12 mouse cellular contexts compared by ENCODE assay signal in genomic region chr2:75569756-75570155, GRCm38 (mm10).
"Had no signal": no experiment of that assay in that cellular context is flagged by ENCODE, and none has a peak within 500 bp of the region (broad histone marks: within the 10 kb centered on the region; RNA-seq: fewer than 3 reads in every experiment).

No protein-coding gene starts in this region.

- DNase-seq: retina, postnatal 1 day; right cerebral cortex, adult 18-20 months; right cerebral cortex, postnatal 14 days; right cerebral cortex, postnatal 25 days; right cerebral cortex, postnatal 4 days; spleen, adult 18-20 months; thymus, adult 18-20 months; thymus, adult 2 months; thymus, postnatal 14 days; thymus, postnatal 25 days; thymus, postnatal 36 days; thymus, postnatal 4 days had no signal
